Mouse (Mus musculus) effector memory CD4-positive, alpha-beta T cell, adult 5 months (primary cell): ENCODE data around the gene Gpr153. TPM values are rescaled to one million over a fixed set of nuclear protein-coding genes. Genes with fewer than 3 reads are reported as not detected.

Experiments
- polyA plus RNA-seq: library from polyadenylated mRNA; unstranded; fragments of 100-300 nt; shearing (Covaris generic); gene quantifications from one replicate; pipeline ENCODE4 v1.2.1, GENCODE M21; 2017

Gpr153 gene
- polyA plus RNA-seq = 0.20 TPM

DNA sequence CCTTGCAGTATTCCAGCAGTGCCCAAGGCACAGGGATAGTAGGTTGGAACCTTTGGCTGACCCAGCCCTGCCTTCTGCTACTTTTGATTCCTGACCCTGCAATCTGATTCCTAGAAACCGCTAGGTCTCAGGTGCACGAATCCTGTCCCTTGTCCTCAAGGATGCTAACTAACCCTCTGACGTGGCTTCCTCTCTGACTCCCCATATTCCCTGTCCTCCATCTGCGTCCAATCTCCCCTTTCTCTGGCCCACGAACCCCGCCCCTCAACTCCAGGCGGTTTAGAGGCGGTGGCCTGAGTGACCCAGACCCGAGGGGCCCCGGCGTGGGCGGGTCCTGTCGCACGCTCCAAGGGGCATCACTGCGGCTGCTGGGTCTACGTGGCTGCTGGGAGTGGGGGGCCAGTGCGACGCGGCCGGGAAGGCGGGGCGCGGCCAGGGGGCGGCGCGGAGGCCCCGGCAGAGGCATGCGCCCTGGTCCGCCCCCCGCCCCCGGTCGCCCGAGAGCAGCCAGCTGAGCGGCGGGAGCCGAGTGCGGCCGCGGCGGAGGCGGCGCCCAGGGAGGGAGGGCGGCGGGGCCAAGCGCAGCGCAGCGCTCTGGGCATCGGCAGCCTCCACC lies at the start of gene Gpr153:
Gene Gpr153, plus strand, starts transcription at position 612 of the 616 bp plus-strand sequence.

DNA sequence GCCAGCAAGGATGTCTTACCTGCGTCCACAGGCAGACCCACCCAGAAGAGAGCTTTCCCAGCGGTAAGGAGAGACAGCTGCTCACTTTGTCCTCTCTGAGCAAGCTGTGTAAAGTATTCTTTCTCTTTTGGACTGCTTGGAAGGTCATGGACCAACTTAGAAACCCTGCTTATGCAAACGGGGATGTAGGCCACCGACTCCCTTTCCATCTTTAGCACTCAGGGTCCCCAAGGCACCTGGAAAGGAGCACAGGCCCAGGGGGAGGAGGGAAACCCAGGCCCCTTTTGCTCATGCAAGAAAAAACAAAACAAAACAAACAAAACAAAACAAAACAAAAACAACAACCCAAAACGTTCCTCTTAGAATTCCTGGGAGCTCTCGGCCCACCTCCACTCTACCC lies 17.5 kb downstream of the Gpr153 start, which contains the start of gene Hes3:
Gene Hes3, minus strand, starts transcription at position 101 of the 400 bp plus-strand sequence.

DNA sequence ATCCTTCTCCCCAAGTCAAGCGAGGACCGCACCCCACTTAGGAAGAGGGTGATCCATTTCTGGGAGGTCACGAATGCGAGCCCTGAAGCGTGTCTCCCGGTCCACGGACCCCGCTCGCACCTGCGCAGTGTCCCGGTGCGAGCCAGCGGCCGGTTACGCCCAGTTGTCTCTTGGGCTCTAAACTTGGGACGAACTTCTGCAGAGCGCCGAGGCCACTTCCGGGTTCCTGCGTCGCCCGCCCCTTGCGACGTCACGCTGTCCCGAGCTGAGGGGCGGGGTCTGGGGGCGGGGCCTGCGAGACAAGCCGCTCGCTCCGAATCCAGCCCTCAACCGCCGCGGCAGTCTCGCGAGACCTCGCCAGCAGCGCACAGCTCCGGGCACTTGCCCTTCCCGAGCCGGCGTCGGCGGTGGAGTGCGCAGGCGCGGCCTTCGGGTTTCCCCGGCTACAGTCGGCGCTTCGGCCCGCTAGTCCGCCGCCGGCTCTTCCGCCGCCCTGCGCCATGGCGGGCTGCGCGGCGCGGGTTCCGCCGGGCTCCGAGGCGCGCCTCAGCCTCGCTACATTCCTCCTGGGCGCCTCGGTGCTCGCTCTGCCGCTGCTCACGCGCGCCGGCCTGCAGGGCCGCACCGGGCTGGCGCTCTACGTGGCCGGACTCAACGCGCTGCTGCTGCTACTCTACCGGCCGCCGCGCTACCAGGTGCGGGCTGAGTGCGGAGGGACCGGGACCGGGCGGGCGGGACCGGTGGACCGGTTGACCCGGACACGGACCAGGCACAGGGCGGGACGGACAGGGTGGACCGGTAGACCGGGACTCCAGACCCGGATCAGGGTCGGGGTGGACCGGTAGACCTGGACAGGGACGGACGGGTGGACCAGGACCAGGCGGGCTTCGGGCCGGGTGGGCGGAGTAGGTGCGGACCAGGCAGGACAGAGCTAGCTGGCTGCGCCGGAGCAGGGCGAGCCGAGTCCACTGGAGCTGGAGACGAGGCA lies 23.1 kb downstream of the Gpr153 start, which contains the start of gene Icmt:
Gene Icmt, plus strand, starts transcription at position 354 of the 988 bp plus-strand sequence.

DNA sequence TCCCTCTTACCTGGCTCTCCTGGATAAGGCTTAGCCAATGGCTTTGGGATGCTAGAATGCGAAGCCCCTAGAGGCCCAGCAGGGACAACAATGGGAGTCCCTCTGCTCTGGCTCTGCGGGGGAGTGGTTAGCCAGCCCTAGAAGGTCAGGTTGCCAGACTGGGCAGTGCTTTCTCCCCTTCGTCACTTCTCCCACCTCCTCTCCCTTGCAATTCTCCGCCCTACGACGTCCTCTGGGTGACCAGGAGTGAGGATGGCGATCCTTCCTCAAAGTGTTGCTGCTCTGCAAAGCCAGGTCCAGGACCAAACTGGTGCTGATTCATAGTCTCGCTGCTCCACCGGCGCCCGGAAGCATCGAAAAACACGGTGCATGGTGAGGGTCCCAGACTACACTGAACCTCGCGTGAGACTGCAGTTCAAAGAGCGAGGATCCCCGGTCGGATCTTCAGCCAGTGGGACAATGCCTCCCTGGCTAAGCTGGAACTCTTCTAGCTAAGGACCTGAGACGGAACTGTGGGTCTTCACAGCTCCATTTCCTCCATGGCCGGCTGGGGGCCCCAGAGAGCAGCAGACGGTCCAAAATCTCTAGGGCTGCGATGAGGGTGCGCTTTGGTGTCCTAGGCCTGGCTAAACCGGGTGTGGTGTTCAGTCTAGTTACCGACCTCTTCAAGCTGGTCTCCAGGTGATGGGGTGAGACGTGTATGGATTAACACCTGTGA lies 44.6 kb downstream of the Gpr153 start, which contains the start of gene Rnf207:
Gene Rnf207, minus strand, starts transcription at position 477 of the 718 bp plus-strand sequence.

DNA sequence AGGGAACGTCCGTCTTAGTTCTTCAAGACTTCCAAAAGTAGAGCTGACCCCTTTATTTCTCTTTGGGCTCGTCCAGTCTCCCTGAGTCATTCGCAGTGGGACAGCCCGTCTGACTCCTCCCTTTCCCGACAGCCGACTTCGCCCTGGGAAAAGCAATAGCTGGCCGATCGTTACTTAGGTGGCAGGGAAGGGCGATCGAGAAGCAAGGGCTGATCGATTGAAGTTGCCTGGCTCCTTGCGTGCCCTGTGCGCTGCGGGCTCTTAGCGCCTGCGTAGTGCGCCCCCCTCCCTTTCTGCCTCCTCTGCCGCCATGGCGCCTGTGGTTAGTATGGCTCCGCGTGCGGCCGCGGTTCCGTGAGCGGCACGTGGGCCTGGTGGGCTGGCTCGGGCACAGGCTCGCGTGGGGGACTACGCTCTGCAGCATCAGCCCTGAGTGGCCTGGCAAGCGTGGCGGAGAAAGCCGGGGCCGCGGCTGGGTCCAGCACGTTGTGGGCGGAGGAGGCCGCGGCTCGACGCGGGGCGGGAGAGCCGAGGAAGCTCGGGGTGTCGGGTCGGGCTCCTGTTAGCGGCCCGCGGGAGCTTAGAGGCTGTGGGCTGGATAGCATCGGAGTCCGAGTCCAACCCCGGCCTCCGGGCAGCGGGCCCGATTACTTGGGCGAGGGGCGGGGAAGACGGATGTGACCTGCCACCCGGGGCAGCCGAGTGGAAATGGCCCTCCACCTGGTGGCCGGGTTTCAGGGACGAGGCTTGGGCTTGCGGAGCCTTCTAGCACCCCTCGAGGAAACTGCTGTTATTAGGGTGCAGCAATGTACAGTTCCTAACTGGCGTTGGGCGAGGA lies 51.8 kb downstream of the Gpr153 start, which contains the start of gene Rpl22:
Gene Rpl22, plus strand, starts transcription at position 169 of the 838 bp plus-strand sequence.

Other genes with a start within 250 kb of the Gpr153 start
- gene Zbtb48, start 246.6 kb upstream of the Gpr153 start, polyA plus RNA-seq = 23.0 TPM
- not detected for gene Tas1r1, start 235.7 kb upstream of the Gpr153 start, polyA plus RNA-seq
- 40.1 TPM for gene Nol9, start 234.9 kb upstream of the Gpr153 start, polyA plus RNA-seq
- 5.4 TPM for gene Plekhg5, start 201.7 kb upstream of the Gpr153 start, polyA plus RNA-seq
- 177 TPM for gene Tnfrsf25, start 158.3 kb upstream of the Gpr153 start, polyA plus RNA-seq
- gene Espn, start 121.9 kb upstream of the Gpr153 start, polyA plus RNA-seq = 38.1 TPM
- gene Hes2, start 115.4 kb upstream of the Gpr153 start, polyA plus RNA-seq = not detected
- 88.1 TPM for gene Acot7, start 96.1 kb upstream of the Gpr153 start, polyA plus RNA-seq
- gene Hes3, start 17.4 kb downstream of the Gpr153 start, polyA plus RNA-seq = not detected
- gene Icmt, start 23.0 kb downstream of the Gpr153 start, polyA plus RNA-seq = 20.6 TPM
- not detected for gene Rnf207, start 44.8 kb downstream of the Gpr153 start, polyA plus RNA-seq
- gene Rpl22, start 51.5 kb downstream of the Gpr153 start, polyA plus RNA-seq = 461 TPM
- not detected for gene Chd5, start 64.4 kb downstream of the Gpr153 start, polyA plus RNA-seq
- gene Nphp4, start 202.5 kb downstream of the Gpr153 start, polyA plus RNA-seq = 2.0 TPM
- 119 TPM for gene Kcnab2, start 203.6 kb downstream of the Gpr153 start, polyA plus RNA-seq